Mouse (Mus musculus): ENCODE measurements around the gene B4galt5. TPM values are rescaled to one million over a fixed set of nuclear protein-coding genes. Genes with fewer than 3 reads are reported as not detected.

The B4galt5 gene
- polyA plus RNA-seq, 1 experiment from 2014 or later: 31.5 TPM

DNA sequence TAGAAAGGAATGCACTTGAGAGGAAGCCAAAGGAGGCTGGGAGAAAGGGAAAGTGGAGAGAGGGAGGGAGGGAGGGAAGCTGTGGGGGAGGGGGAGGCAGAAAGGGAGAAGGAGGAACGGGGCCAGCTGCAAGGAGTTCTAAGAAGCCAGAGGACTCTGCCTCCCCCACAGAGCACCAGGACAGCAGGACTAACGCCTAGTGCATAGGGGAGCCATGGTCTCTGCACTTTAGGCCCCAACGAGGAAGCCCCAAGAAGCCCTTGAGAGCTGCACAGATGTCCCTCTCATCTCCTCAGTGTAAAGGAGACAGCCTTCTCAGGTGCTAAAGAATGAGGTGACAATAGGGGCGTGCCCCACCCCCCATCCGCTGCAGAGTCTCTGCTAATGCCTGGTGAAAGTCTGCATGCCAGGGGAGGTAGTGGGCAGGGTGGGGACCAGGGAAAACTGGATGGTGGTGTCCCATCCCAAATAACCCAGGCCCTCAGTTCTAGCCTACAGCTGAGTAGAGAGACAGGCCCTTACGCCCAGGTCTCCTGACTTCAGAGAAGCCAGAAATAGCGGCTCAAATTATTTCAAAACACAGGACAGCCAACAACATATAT lies 98.1 kb downstream of the B4galt5 start:
- no peak overlapping the region for H3K27ac ChIP-seq (ENCODE audit: low read depth, low read length)
- no peak for ATAC-seq (ENCODE audit: low read depth)
- no peaks in the 10 kb centered on the region for H3K36me3 ChIP-seq (ENCODE audit: control insufficient read depth, insufficient read depth, low read length)
- WGBS: 36% methylated on average over 7 of the region's 7 CpGs
- H3K9me3 ChIP-seq (ENCODE audit: control insufficient read depth, low read length): no peaks in the 10 kb centered on the region
- H3K4me1 ChIP-seq (ENCODE audit: control insufficient read depth, insufficient read depth, low read length): no peaks in the 10 kb centered on the region
- no peak overlapping the region for H3K4me3 ChIP-seq (ENCODE audit: low read depth, low read length)
- H3K9ac ChIP-seq (replicated peaks; ENCODE audit: low read depth, low read length): no peak overlapping the region
- H3K27me3 ChIP-seq (ENCODE audit: control insufficient read depth, insufficient read depth, low read length): no peaks in the 10 kb centered on the region
- H3K4me2 ChIP-seq (ENCODE audit: low read depth, low read length): no peak overlapping the region

DNA sequence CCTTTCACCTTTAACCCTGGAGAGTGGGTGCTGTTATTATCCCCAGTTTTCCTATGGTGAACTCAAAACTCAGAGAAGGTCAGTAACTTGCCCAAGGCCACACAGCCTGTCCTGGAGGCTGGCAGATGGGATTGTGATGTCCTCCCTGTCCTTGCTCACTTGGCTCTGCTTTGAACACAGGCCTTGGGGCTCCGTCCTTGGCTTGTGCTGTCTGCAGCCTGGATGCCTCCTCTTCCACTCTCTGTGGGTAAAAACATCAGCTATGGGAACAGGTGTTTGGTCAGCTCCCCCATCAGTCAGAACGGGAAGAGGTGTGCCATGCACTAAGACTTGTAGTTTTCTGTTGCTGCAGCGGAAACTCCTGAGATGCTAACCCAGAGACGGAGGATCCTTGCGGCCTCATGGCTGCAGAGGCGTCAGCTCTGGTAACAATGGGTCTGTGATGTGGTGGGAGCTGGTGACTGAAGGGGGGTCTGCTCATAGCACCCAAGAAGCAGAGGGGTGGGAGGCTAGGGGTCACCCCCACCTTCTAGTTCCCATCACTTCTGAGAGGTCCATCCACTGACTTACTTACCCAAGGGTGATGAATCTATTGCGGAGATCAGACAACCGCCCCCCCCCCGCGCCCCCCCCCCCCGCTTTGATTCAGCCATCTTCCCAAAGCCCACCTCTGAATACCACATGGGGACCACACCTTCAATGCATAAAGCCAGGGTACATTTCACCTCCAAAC lies 98.8 kb downstream of the B4galt5 start:
- no peak overlapping the region for H3K27ac ChIP-seq (ENCODE audit: low read depth, low read length)
- no peak overlapping the region for H3K9ac ChIP-seq (replicated peaks; ENCODE audit: low read depth, low read length)
- H3K9me3 ChIP-seq (ENCODE audit: control insufficient read depth, low read length): no peaks in the 10 kb centered on the region
- H3K4me3 ChIP-seq (ENCODE audit: low read depth, low read length): no peak overlapping the region
- H3K4me2 ChIP-seq (ENCODE audit: low read depth, low read length): no peak overlapping the region
- H3K27me3 ChIP-seq (ENCODE audit: control insufficient read depth, insufficient read depth, low read length): no peaks in the 10 kb centered on the region
- ATAC-seq (ENCODE audit: low read depth): no peak
- 48% methylated on average over 10 of the region's 11 CpGs for WGBS
- H3K4me1 ChIP-seq (ENCODE audit: control insufficient read depth, insufficient read depth, low read length): no peaks in the 10 kb centered on the region
- no peaks in the 10 kb centered on the region for H3K36me3 ChIP-seq (ENCODE audit: control insufficient read depth, insufficient read depth, low read length)

DNA sequence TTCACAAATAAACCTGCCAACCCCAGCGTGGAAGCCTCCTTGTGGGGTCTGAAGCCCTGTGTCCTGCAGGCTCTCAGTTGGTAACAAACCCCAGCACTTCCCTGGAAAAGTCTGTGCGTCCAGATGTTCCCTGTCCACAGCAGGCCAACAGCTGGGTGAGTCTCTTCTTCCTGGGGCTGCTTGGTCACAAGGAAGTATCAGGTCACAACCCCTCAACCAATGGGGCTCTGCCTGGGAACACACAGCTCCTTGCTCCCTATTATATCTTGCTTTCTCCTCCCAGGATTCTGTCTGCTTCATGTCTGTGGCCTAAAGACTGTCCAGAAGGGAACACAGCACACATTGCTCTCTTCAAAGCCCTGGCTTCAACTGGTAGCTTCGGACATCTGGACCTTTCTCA lies 99.4 kb downstream of the B4galt5 start:
- 67% methylated on average over 3 of the region's 3 CpGs for WGBS
- no peak for ATAC-seq (ENCODE audit: low read depth)
- H3K27ac ChIP-seq (ENCODE audit: low read depth, low read length): no peak overlapping the region

More for the DNA sequence above, 99.4 kb downstream of the B4galt5 start:
- no peak overlapping the region for H3K4me2 ChIP-seq (ENCODE audit: low read depth, low read length)
- H3K4me1 ChIP-seq (ENCODE audit: control insufficient read depth, insufficient read depth, low read length): no peaks in the 10 kb centered on the region
- H3K9ac ChIP-seq (replicated peaks; ENCODE audit: low read depth, low read length): no peak overlapping the region
- H3K9me3 ChIP-seq (ENCODE audit: control insufficient read depth, low read length): no peaks in the 10 kb centered on the region
- H3K27me3 ChIP-seq (ENCODE audit: control insufficient read depth, insufficient read depth, low read length): no peaks in the 10 kb centered on the region
- H3K4me3 ChIP-seq (ENCODE audit: low read depth, low read length): no peak overlapping the region
- no peaks in the 10 kb centered on the region for H3K36me3 ChIP-seq (ENCODE audit: control insufficient read depth, insufficient read depth, low read length)

Other genes with a start within 250 kb of the B4galt5 start
- 4.9 and 5.4 TPM in 2 replicates for gene Kcnb1, start 159.0 kb downstream of the B4galt5 start, polyA plus RNA-seq (2014; fragmentation: Nextera tagmentation; extraction: Ambion mirVana)
- 1.9 and 5.9 TPM in 2 replicates for gene Ptgis, start 108.6 kb downstream of the B4galt5 start, polyA plus RNA-seq (2014; fragmentation: Nextera tagmentation; extraction: Ambion mirVana)
- 22.9 and 25.9 TPM in 2 replicates for gene Slc9a8, start 72.5 kb upstream of the B4galt5 start, polyA plus RNA-seq (2014; fragmentation: Nextera tagmentation; extraction: Ambion mirVana)
- gene Rnf114, start 143.5 kb upstream of the B4galt5 start, polyA plus RNA-seq (2014; fragmentation: Nextera tagmentation; extraction: Ambion mirVana): 111 and 118 TPM in 2 replicates
- gene Spata2, start 143.7 kb upstream of the B4galt5 start, polyA plus RNA-seq (2014; fragmentation: Nextera tagmentation; extraction: Ambion mirVana): 24.8 and 28.2 TPM in 2 replicates
- gene Snai1, start 189.0 kb upstream of the B4galt5 start, polyA plus RNA-seq (2014; fragmentation: Nextera tagmentation; extraction: Ambion mirVana): 0.66 and 6.5 TPM in 2 replicates